Mouse (Mus musculus) lung, postnatal 10 days (tissue): ENCODE data around the gene AW822073.
A peak's percentile ranks its signal among the peaks of the same experiment; 100 is the strongest.
"Not testable (repeated sequence)": the region's sequence is repeated elsewhere in the genome, so short reads cannot be mapped to it uniquely, and the experiment has no call there.

ENCODE experiments used
- DNase-seq: peaks from one replicate; pipeline ENCODE4 v3.0.0; 2021

The AW822073 gene

DNA sequence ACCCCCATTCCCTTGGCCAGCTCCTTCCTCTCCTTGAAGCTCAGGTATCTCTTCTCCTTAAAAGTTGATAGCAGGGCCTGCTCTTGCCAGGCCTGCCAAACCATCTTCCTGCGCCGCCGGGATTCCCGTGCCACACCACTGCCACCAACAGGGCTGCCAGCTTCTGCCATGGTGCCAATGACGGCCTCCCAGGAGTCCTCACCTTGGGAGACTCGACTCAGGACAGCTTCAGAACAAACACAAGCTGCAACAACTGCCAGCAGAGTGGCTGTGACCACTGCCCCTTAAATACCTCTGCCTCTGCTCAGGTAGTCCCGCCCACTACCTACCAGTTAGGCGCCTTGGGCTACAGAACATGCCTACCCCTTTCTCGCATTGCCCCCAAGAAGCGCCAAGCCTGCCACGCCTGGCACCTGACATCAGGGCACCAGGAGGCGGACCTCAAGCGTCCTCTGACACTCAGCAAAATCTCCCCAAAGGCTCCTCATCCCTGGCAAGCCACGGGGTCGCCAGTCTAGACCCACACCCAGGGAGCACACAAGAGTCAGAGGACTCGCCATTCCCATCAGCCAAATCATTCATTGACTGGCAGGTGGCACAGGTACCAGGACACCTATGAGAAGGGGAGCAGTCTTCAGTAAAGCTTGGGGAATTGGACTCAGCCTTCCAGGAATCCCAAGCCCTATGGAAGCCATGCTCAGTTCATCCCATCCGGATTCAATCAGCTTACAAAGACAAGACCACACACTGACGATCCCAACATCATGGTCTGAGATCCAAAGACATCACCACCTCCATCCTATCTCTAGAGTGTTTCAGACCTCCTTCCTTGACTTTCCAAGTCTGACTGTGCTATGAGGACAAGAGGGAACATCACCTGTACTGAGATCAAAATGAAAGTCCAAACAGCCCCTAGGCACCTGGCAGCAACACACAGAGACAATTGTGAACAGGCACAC, at the start of gene AW822073:
Gene AW822073, minus strand, starts transcription at position 104 of the 959 bp plus-strand sequence.
- DNase-seq, result peak; percentile 62

DNA sequence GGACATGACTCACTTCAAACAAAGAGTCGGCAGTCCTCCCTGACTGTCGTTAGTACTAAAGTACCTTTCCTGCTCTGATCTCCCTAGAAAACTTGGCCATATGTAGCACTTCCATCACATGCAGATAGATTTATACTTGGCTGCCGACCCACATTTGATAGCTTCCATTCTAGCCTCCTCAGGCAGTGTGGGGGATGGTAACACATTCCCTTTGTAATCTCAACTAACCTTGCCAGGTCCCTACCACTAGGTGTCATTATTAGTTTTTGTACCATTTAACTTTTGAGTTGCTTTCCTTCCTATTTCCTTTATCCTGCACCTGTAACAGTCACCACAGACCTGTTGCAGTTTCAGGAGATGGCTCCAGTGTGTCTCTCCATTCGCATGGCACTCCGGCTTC, 33.7 kb upstream of the AW822073 start:
- no peak for DNase-seq

DNA sequence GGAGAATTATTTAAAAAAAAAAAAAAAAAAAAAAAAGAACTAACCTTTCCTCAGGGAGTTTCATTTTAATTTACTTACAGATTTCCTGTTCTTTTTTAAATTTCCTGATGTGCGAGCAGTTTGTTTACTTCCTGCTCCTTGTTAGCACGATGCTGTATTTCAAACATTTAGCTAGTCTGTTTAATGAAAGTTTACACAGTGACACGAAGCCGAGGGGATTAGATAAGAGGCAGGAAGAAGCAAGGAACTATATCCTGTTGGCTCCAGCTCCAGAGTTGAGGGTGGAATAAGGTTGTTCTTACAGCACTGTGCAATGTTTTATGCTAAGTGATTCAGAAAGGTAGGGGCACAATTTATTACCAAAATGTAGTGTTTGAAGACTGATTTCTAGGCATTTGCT, 31.2 kb upstream of the AW822073 start:
- DNase-seq, result peak; percentile 62

DNA sequence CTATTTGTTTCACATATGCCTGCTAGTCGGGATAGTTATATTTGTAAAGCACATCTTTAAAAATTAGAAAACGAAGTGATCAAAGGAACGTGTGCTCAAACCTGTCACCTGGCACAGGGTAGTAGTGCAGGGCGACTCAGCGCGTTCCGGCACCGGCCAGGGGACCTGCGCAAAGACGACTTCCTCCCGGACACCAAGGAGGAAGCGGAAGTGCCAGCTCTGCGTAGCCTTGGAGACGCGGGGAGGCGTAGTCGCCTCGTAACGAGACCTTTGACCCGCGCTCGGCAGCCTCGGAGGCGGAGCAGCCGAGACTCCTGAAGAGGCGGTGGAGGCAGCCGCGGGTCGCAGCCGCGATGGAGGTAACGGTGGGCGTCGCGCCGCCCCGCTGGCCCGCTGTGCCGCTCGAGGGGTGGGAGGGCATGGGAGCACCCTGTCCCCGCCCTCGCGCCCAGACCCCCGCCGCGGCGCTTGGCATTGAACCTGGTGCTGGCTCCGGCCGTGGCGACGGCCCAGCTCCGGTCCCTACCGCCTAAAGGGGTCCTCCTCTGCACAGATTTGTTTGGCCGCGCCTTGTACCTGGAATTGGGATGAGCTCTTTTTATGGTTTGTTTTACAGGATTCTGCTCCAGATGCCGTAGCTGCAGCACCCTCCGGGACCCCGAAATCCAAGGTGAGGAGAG, 30.6 kb upstream of the AW822073 start, which contains the start of gene Gcc2:
Gene Gcc2, plus strand, starts transcription at position 285 of the 680 bp plus-strand sequence.
- peak; percentile 97 for DNase-seq

DNA sequence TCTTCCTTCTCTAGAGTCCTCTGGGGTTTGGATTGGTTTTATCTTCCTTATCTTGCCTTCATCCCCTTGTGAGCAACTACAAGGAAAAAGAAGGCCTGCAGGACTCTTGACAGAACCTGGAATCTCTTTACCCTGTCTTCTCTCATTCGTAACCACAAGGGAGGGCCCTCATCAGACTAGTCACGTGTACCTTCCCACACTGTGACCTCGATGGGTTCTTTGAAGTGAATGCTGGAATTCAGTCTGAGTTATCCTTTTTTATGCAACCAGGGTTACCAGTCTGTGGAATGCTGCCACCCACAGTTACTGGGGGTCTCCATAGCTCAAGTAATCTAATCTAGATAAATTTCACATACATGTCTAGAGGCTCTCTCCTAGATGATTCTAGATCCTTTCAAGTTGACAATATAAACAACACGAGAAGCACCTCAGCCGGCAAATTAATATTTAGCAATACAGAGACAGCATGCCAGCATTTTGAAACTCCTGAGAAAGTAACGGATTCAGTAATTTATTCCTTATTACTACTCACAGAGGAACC, 30.0 kb upstream of the AW822073 start:
- no peak for DNase-seq

DNA sequence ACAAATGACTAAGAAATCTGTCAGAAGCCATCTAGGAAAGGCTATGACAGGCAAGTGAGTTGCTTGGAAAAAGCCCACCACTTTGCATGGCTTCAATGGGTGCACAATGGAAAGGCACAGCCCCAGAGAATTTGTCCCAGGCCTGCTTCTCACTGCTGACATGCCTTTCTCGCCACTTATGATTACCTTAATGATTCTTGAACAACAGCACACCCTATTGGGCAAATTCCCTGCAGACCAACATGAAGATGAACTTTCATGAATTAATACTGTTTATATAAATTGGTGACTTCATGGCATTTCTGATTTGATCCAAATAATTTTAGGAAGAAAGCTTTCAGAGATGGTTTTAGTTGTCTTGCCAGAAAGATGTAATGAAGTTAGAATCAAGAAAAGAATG, 24.8 kb upstream of the AW822073 start:
- DNase-seq, result no peak

DNA sequence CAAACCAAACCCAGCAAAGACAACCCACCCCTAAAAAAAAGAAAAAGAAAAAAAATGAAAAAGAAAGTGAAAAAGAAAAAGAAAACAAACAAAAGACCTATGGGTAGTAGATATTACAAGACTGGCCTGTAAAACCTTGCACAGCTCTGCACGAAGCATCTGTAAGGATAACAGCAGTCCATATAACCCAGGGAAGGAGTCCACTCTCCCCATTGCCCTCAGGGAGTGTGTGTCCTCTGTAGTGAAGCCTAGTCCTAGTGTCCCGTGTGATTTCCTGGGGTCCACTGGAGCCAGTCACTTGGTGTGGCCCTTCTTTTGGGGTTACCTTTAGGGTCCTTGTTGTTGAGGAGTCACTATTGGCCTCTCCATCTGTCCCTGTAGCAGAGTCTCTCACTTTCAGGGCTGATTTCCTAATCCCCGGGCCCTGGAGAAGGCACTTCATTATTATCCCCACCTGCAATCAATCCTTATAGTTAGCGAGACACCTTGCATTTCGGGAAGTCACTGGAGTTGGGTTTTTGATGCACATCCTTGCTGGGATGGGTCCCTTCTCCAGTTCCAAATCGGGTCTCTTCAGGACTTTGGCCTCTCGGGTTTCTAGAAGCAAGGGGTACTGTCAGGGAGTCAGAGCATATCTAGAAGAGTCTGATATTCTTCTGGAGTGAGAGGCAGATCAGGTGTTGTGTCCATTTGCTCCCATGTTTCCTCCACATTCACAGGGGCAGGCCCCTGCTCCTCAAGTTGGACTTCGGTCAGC, 14.4 kb upstream of the AW822073 start:
- DNase-seq, result peak; percentile 59

DNA sequence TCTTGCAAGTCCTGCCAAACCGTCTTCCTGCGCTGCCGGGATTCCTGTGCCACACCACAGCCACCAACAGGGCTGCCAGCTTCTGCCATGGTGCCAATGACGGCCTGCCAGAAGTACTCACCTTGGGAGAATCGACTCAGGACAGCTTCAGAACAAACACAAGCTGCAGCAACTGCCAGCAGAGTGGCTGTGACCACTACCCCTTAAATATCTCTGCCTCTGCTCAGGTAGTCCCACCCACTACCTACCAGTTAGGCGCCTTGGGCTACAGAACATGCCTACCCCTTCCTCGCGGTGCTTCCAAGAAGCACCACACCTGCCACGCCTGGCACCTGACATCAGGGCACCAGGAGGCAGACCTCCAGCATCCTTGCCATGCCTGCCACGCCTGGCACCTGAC, 11.9 kb upstream of the AW822073 start, which contains the start of gene Gm4981:
Gene Gm4981, minus strand, starts transcription at position 89 of the 400 bp plus-strand sequence.
- DNase-seq, result no peak

DNA sequence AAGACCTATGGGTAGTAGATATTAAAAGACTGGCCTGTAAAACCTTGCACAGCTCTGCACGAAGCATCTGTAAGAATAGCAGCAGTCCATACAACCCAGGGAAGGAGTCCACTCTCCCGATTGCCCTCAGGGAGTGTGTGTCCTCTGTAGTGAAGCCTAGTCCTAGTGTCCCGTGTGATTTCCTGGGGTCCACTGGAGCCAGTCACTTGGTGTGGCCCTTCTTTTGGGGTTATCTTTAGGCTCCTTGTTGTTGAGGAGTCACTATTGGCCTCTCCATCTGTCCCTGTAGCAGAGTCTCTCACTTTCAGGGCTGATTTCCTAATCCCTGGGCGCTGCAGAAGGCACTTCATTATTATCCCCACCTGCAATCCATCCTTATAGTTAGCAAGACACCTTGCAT, 10.3 kb upstream of the AW822073 start:
- DNase-seq, result not testable (repeated sequence)

DNA sequence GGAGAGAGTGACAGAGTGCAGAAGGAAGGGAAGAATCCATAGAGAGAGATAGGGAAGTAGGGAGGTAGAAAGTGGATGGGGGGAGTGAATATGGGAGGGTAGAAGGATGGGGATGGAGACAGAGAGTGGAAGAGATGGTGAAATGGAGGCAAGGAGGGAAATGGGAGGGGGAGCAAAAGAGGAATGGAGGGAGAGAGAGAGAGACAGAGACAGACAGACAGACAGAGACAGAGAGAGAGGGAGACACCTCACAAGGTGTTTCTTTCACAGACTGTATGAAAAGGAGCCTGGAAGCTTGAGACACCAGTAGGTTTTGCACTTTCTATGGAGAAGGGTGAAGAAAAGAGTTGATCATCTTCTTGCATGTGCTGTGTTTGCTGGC, 9.0 kb upstream of the AW822073 start:
- DNase-seq, result not testable (repeated sequence)

DNA sequence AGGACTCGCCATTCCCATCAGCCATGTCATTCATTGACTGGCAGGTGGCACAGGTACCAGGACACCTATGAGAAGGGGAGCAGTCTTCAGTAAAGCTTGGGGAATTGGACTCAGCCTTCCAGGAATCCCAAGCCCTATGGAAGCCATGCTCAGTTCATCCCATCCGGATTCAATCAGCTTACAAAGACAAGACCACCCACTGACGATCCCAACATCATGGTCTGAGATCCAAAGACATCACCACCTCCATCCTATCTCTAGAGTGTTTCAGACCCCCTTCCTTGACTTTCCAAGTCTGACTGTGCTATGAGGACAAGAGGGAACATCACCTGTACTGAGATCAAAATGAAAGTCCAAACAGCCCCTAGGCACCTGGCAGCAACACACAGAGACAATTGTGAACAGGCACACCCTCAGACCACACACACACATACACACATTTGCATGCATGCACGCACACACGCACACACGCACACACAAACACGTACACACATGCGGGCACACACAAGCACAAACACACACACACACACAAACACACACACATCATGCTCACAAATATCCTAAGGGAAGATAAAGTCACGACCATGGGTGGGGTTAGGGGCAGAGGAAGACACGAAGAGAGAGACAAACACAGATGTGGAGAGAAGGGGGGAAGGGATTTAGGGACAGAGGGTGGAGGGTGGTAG, 8.5 kb upstream of the AW822073 start:
- not testable (repeated sequence) for DNase-seq

DNA sequence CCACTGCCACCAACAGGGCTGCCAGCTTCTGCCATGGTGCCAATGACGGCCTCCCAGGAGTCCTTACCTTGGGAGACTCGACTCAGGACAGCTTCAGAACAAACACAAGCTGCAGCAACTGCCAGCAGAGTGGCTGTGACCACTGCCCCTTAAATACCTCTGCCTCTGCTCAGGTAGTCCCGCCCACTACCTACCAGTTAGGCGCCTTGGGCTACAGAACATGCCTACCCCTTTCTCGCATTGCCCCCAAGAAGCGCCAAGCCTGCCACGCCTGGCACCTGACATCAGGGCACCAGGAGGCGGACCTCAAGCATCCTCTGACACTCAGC, 7.9 kb upstream of the AW822073 start, which contains the start of gene Duxf3:
Gene Duxf3, minus strand, starts transcription at position 35 of the 329 bp plus-strand sequence.
- DNase-seq, result not testable (repeated sequence)

DNA sequence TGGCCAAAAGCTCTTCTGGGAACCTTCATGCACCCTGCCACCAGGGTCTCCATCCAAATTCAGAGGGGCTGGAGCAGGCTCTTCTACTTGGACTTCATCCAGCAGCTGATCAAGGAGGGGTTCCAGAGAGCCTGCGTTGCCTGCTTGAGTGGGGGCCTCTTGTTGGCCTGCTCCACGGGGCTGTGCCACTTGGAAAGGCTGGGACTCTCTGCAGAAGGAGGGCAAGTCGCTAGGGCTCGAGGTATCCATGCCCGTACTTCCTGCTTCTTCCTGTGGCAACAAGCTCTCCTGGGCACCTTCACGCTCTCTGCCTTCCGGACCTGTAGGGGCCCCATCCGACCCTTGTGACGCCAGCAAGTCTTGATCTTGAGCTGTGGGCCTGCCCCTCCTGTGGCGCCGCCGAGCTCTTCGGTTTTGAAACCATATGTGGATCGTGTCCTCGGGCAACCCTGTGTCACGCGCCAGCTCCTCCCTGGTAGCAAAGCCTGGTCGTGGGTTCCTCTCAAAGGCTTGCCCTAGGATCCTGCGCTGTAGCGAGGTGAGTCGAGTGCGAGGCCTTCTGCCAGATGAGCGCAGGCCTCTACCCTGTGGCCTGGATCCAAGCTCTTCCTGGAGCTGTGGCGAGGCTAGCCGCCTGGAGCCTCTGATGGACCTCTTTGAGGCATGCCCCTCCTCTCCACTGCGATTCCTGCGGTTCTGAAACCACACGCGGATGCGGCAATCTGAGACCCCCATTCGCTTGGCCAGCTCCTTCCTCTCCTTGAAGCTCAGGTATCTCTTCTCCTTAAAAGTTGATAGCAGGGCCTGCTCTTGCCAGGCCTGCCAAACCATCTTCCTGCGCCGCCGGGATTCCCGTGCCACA, 7.3 kb upstream of the AW822073 start:
- DNase-seq, result peak; percentile 86

DNA sequence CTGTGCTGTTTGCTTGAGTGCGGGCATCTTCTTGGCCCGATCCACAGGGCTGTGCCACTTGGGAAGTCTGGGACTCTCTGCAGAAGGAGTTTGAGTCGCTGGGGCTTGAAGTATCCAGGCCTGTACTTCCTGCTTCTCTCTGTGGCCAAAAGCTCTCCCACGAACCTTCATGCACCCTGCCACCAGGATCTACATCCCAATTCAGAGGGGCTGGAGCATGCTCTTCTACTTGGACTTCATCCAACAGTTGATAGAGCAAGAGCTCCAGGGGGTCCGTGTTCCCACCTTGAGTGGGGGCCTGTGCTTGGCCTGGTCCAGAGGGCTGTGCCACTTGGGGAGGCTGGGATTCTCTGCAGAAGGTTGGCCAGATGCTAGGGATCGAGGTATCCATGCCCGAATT, 6.4 kb upstream of the AW822073 start:
- DNase-seq, result peak; percentile 66

DNA sequence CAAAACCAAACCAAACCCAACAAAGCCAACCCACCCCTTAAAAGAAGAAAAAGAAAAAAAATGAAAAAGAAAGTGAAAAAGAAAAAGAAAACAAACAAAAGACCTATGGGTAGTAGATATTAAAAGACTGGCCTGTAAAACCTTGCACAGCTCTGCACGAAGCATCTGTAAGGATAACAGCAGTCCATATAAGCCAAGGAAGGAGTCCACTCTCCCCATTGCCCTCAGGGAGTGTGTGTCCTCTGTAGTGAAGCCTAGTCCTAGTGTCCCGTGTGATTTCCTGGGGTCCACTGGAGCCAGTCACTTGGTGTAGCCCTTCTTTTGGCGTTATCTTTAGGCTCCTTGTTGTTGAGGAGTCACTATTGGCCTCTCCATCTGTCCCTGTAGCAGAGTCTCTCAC, 5.3 kb upstream of the AW822073 start:
- DNase-seq, result not testable (repeated sequence)

DNA sequence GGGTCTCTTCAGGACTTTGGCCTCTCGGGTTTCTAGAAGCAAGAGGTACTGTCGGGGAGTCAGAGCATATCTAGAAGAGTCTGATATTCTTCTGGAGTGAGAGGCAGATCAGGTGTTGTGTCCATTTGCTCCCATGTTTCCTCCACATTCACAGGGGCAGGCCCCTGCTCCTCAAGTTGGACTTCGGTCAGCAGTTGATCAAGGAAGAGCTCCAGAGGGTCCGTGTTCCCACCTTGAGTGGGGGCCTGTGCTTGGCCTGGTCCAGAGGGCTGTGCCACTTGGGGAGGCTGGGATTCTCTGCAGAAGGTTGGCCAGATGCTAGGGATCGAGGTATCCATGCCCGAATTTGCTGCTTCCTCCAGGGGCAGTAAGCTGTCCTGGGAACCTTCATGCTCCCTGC, 3.1 kb upstream of the AW822073 start:
- not testable (repeated sequence) for DNase-seq

DNA sequence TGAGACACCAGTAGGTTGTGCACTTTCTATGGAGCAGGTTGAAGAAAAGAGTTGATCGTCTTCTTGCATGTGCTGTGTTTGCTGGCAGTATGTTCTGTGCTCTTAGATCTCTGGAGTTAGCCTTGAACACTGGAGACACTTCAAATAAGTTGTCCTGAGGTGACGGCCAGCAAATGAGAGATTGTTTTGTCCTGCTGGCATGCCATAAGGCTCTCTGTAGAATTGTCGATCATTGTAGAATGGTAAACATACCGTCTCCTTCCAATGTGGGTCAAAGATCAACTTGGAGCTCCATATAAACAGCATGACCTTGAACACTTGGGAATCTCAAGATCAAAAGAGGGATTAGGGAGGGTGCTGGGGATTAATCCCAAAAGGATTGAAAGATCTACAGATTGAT, 1.6 kb upstream of the AW822073 start:
- not testable (repeated sequence) for DNase-seq

DNA sequence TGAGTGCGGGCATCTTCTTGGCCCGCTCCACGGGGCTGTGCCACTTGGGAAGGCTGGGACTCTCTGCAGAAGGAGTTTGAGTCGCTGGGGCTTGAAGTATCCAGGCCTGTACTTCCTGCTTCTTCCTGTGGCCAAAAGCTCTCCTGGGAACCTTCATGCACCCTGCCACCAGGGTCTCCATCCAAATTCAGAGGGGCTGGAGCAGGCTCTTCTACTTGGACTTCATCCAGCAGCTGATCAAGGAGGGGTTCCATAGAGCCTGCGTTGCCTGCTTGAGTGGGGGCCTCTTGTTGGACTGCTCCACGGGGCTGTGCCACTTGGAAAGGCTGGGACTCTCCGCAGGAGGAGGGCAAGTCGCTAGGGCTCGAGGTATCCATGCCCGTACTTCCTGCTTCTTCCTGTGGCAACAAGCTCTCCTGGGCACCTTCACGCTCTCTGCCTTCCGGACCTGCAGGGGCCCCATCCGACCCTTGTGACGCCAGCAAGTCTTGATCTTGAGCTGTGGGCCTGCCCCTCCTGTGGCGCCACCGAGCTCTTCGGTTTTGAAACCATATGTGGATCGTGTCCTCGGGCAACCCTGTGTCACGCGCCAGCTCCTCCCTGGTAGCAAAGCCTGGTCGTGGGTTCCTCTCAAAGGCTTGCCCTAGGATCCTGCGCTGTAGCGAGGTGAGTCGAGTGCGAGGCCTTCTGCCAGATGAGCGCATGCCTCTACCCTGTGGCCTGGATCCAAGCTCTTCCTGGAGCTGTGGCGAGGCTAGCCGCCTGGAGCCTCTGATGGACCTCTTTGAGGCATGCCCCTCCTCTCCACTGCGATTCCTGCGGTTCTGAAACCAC, 541 bp downstream of the AW822073 start:
- peak; percentile 77 for DNase-seq

DNA sequence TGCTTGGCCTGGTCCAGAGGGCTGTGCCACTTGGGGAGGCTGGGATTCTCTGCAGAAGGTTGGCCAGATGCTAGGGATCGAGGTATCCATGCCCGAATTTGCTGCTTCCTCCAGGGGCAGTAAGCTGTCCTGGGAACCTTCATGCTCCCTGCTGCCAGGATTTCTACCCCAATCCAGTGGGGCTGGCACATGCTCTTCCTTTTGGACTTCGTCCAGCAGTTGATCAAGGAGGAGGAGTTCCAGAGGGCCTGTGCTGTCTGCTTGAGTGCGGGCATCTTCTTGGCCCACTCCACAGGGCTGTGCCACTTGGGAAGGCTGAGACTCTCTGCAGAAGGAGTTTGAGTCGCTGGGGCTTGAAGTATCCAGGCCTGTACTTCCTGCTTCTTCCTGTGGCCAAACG, 1.6 kb downstream of the AW822073 start:
- DNase-seq, result not testable (repeated sequence)

DNA sequence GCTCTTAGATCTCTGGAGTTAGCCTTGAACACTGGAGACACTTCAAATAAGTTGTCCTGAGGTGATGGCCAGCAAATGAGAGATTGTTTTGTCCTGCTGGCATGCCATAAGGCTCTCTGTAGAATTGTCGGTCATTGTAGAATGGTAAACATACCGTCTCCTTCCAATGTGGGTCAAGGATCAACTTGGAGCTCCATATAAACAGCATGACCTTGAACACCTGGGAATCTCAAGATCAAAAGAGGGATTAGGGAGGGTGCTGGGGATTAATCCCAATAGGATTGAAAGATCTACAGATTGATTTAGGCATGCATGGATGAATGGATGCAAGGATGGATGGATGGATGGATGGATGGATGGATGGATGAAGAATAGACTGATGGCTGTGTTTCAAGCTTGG, 3.2 kb downstream of the AW822073 start:
- not testable (repeated sequence) for DNase-seq
